Mouse (Mus musculus) forebrain, postnatal 0 days (tissue): ENCODE measurements around the gene Il3. TPM values are rescaled to one million over a fixed set of nuclear protein-coding genes. Genes with fewer than 3 reads are reported as not detected.

Source experiments
- ATAC-seq: fragments of 200-750 bp; cut with Nextera tagmentation; 2 replicates; pipeline ENCODE4 v1.8.0; 2017; ENCODE audit warnings: mild to moderate bottlenecking, moderate library complexity
- DNase-seq: peaks from one replicate; pipeline ENCODE4 v3.0.0-alpha.2; 2015
- H3K27ac ChIP-seq: fragments of 300-500 bp; sonication (generic); 2 replicates; pipeline ENCODE4 v1.5.1; 2014; ENCODE audit warnings: low read depth, mild to moderate bottlenecking, antibody characterized with exemption, low read length, moderate library complexity, mixed read lengths
- H3K27me3 ChIP-seq: fragments of 300-500 bp; sonication (generic); 2 replicates; pipeline ENCODE4 v1.6.1; 2014; ENCODE audit warnings: mild to moderate bottlenecking, low read length, mixed read lengths; ENCODE audit not compliant: insufficient read depth
- H3K36me3 ChIP-seq: fragments of 300-500 bp; sonication (generic); 2 replicates; pipeline ENCODE4 v1.6.1; 2014; ENCODE audit warnings: mild to moderate bottlenecking, moderate library complexity; ENCODE audit not compliant: insufficient read depth
- H3K4me1 ChIP-seq: fragments of 300-500 bp; sonication (generic); 2 replicates; pipeline ENCODE4 v1.6.1; 2014; ENCODE audit warnings: antibody characterized with exemption; ENCODE audit not compliant: insufficient read depth
- H3K4me2 ChIP-seq: fragments of 300-500 bp; sonication (generic); 2 replicates; pipeline ENCODE4 v1.6.1; 2014; ENCODE audit warnings: low read depth, mild to moderate bottlenecking, moderate library complexity
- H3K4me3 ChIP-seq: fragments of 300-500 bp; sonication (generic); 2 replicates; pipeline ENCODE4 v1.5.1; 2014; ENCODE audit warnings: low read depth, low read length, mixed read lengths
- H3K9ac ChIP-seq: fragments of 300-500 bp; sonication (generic); 2 replicates; pipeline ENCODE4 v1.6.1; 2014; ENCODE audit warnings: mild to moderate bottlenecking
- H3K9me3 ChIP-seq: fragments of 300-500 bp; sonication (generic); 2 replicates; pipeline ENCODE4 v1.6.1; 2016; ENCODE audit warnings: low read length
- CTCF ChIP-seq: sonication (generic); IDR thresholded peaks from 2 replicates; pipeline ENCODE4 v1.5.1; 2016; ENCODE audit warnings: antibody characterized with exemption, control low read depth, low read depth
- WGBS: fragments of 180-500 bp; shearing (Covaris S2); extraction: QIAGEN DNeasy Blood & Tissue Kit; methylation state at CpG from one replicate; pipeline ENCODE4 v1.1.7; 2014; 5-methylcytosine and 5-hydroxymethylcytosine counted together
- polyA plus RNA-seq: library from polyadenylated mRNA; unstranded; fragments of >200 nt; fragmentation: Nextera tagmentation; extraction: Ambion mirVana; gene quantifications from 2 replicates; pipeline ENCODE4 v1.2.1, GENCODE M21; 2015
- total RNA-seq: library from RNA; depleted of rRNA; stranded (reverse); fragments of >200 nt; gene quantifications from 2 replicates; pipeline ENCODE4 v1.2.3, GENCODE M21; 2014

Il3 gene
- total and polyA plus RNA-seq, 2 experiments from 2014 or later: not detected

- H3K9ac ChIP-seq: no peak overlapping the region
- no peaks in the 10 kb centered on the region for H3K36me3 ChIP-seq
- no peak overlapping the region for H3K27ac ChIP-seq
- peak; percentile 74 for TF ChIP-seq CTCF
- no peak for ATAC-seq
- peaks cover 13% of the 10 kb centered on the region for H3K4me1 ChIP-seq
- no peaks in the 10 kb centered on the region for H3K27me3 ChIP-seq
- H3K9me3 ChIP-seq: no peaks in the 10 kb centered on the region
- no peak overlapping the region for H3K4me2 ChIP-seq
- no peak overlapping the region for H3K4me3 ChIP-seq
- 73% methylated on average over 7 of the region's 7 CpGs for WGBS
- peak; percentile 65 for DNase-seq
Observed at GRCm38 (mm10) chr11:54307139-54307816, 40.2 kb upstream of the Il3 start.

- H3K27me3 ChIP-seq: no peaks in the 10 kb centered on the region
- peaks cover 13% of the 10 kb centered on the region for H3K4me1 ChIP-seq
- ATAC-seq (no peak), DNase-seq (no peak)
- TF ChIP-seq CTCF: no peak
- H3K4me3 ChIP-seq: peak overlapping the region; percentile 72
- peak overlapping the region; percentile 31; the same call in 1 of the 2 replicates for H3K9ac ChIP-seq
- peak overlapping the region; percentile 74 for H3K4me2 ChIP-seq
- no peaks in the 10 kb centered on the region for H3K36me3 ChIP-seq
- H3K9me3 ChIP-seq: no peaks in the 10 kb centered on the region
- WGBS: 56% methylated on average over 3 of the region's 3 CpGs
- no peak overlapping the region for H3K27ac ChIP-seq
Observed at GRCm38 (mm10) chr11:54305331-54305730, 38.3 kb upstream of the Il3 start.

GRCm38 (mm10) chr11:54304471-54304873 is 37.4 kb upstream of the Il3 start:
- ATAC-seq (no peak; the same call in 1 of the 2 replicates), DNase-seq (peak; percentile 62)
- H3K9me3 ChIP-seq: no peaks in the 10 kb centered on the region
- H3K4me2 ChIP-seq: peak overlapping the region; percentile 74
- H3K27me3 ChIP-seq: no peaks in the 10 kb centered on the region
- H3K4me1 ChIP-seq: peaks cover 13% of the 10 kb centered on the region
- WGBS: 3% methylated on average over 7 of the region's 7 CpGs
- H3K36me3 ChIP-seq: no peaks in the 10 kb centered on the region
- TF ChIP-seq CTCF: peak; percentile 39; the same call in 1 of the 2 replicates
- peak overlapping the region; percentile 94 for H3K9ac ChIP-seq
- peak overlapping the region; percentile 86 for H3K27ac ChIP-seq
- peak overlapping the region; percentile 72 for H3K4me3 ChIP-seq

DNA sequence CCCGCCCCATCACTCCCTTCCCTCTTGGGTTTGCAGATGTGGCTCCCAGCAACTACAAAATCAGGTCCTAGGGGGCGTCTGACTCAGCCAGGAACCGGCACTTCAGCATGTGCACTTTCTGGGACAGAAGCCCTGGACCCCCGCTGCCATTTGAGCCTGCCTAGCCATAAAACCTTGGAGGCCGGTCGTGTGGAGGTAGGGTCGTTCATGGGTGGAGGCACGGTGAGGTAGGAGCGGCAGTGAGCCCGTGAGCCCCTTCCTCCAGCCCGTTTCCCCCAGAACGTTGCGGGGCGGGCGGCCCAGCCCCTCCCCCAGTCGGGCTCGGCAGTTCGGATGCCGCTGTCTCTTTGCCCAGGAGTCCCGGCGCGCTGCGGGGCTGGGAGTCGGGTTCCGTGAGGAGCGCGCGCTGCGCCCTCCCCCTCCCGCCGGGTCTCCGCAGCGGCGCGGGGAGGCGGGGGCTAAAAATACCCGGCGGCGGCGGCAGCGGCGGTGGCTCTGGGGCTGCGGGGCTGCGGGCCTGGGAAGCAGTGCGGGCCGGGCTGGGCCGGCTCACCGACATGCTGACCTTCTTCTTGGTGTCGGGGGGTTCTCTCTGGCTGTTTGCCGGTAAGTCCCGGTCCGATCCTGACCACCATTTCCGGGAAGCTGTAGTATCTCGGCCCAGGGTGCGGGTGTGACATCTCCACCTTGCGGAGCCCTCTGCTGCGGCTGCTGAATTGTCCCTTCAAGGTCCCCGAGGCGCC is 36.8 kb upstream of the Il3 start, which contains the start of gene Acsl6:
Gene Acsl6, plus strand, starts transcription at position 71 of the 743 bp plus-strand sequence.
- Histone ChIP-seq H3K27ac (peak within 1 kb of the TSS; percentile 86), H3K27me3 (no peaks in the 10 kb centered on the region), H3K9me3 (no peaks in the 10 kb centered on the region), H3K4me1 (peaks cover 13% of the 10 kb centered on the region), H3K9ac (peak within 1 kb of the TSS; percentile 94), H3K4me3 (peak within 1 kb of the TSS; percentile 72), H3K36me3 (no peaks in the 10 kb centered on the region), H3K4me2 (peak within 1 kb of the TSS; percentile 74)
- WGBS: 4% methylated on average over 52 of the region's 59 CpGs
- TF ChIP-seq CTCF: peak; percentile 64
- peak; percentile 84 for ATAC-seq
- peak; percentile 85 for DNase-seq

DNA sequence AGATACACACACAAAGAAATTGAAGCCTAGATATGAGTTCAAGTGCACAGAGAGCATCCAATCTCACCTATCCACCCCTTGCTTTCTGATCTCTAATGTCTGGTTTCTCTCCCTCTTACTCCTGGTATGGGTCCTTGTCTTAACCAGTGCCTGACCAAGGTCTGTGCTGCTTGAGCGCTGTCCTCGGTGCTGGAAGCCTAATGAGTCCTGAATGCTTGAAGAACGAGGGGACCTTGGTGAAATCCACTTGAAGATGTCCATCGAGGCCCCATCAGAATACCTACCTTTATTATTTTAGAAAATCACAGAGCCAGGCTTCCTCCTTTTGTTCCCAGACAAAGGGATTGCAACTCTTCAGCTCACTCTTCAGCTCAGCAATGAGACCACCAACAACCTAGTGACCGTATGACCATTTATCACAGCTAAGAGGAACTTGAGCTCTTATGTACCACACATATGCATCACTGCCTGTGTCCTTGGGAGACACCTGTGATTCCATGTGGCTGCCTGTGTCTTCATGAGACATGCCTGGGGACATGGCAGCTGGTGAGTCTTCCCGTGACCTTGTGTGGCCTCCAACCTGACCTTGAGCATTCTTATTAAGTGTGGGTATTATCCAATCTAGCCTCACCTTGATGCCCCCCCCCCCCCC is 36.1 kb upstream of the Il3 start:
- peak overlapping the region; percentile 74 for H3K4me2 ChIP-seq
- peak; percentile 47 for DNase-seq
- peak overlapping the region; percentile 86 for H3K27ac ChIP-seq
- TF ChIP-seq CTCF: no peak
- peak overlapping the region; percentile 94 for H3K9ac ChIP-seq
- peak overlapping the region; percentile 72 for H3K4me3 ChIP-seq
- no peaks in the 10 kb centered on the region for H3K36me3 ChIP-seq
- ATAC-seq: no peak; the same call in 1 of the 2 replicates
- no peaks in the 10 kb centered on the region for H3K9me3 ChIP-seq
- H3K27me3 ChIP-seq: no peaks in the 10 kb centered on the region
- 16% methylated on average over 6 of the region's 6 CpGs for WGBS
- H3K4me1 ChIP-seq: peaks cover 13% of the 10 kb centered on the region

DNA sequence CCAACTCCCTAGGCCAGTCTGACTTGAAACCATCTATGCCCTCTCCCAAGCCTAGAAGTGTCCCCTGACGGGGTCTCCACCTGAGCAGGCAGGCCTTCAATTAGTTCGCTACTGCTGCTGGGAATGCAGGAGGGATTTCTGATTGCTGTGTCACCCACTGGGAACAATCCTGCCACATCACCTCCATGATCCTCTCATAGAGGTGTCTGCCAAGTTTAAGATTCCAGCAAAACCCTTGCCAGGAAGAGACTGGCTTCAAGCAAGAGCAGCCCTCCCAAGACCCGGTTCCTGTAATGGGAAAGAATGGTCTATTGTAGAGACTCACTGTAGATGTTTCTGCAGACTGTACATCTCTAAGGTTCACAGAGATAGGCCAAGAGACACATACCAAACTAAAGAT is 35.5 kb upstream of the Il3 start:
- Histone ChIP-seq H3K9me3 (no peaks in the 10 kb centered on the region), H3K27me3 (no peaks in the 10 kb centered on the region), H3K36me3 (no peaks in the 10 kb centered on the region), H3K9ac (peak overlapping the region; percentile 94), H3K4me2 (0 out of 2 replicates have a peak overlapping the region, but pooled peaks have one; percentile 74), H3K27ac (peak overlapping the region; percentile 2; the same call in 1 of the 2 replicates), H3K4me1 (peaks cover 13% of the 10 kb centered on the region), H3K4me3 (no peak overlapping the region)
- no peak for ATAC-seq
- no peak for DNase-seq
- WGBS: 80% methylated on average over 3 of the region's 3 CpGs
- no peak for TF ChIP-seq CTCF
